Mouse (Mus musculus) heart, embryonic 12.5 days (tissue): ENCODE measurements at regions not wholly inside any gene's neighbourhood (a gene's known extent, or its start where the extent isn't known, plus 50 kb on each side); places are given as distances from the start of the nearest gene placed in this dataset.

Experiments
- ATAC-seq: fragments of 200-750 bp; cut with Nextera tagmentation; 2 replicates; pipeline ENCODE4 v1.8.0; 2017; ENCODE audit warnings: moderate TSS enrichment, moderate library complexity; ENCODE audit not compliant: insufficient number of reproducible peaks, low FRiP score
- H3K27ac ChIP-seq: fragments of 300-500 bp; sonication (generic); 2 replicates; pipeline ENCODE4 v1.5.1; 2016; ENCODE audit warnings: mild to moderate bottlenecking, moderate library complexity; ENCODE audit not compliant: poor library complexity, severe bottlenecking
- H3K27me3 ChIP-seq: fragments of 300-500 bp; sonication (generic); replicated peaks from 2 replicates; pipeline ENCODE4 v1.6.1; 2016; ENCODE audit warnings: mild to moderate bottlenecking, moderate library complexity
- H3K36me3 ChIP-seq: fragments of 300-500 bp; sonication (generic); 2 replicates; pipeline ENCODE4 v1.6.1; 2016; ENCODE audit warnings: mild to moderate bottlenecking, moderate library complexity
- H3K4me1 ChIP-seq: fragments of 300-500 bp; sonication (generic); replicated peaks from 2 replicates; pipeline ENCODE4 v1.6.1; 2016; ENCODE audit warnings: mild to moderate bottlenecking
- H3K4me2 ChIP-seq: fragments of 300-500 bp; sonication (generic); 2 replicates; pipeline ENCODE4 v1.6.1; 2016; ENCODE audit warnings: mild to moderate bottlenecking, moderate library complexity
- H3K4me3 ChIP-seq: fragments of 300-500 bp; sonication (generic); 2 replicates; pipeline ENCODE4 v1.5.1; 2016; ENCODE audit warnings: mild to moderate bottlenecking
- H3K9ac ChIP-seq: fragments of 300-500 bp; sonication (generic); 2 replicates; pipeline ENCODE4 v1.6.1; 2016; ENCODE audit warnings: mild to moderate bottlenecking, moderate library complexity
- H3K9me3 ChIP-seq: fragments of 300-500 bp; sonication (generic); replicated peaks from 2 replicates; pipeline ENCODE4 v1.6.1; 2016; ENCODE audit warnings: mild to moderate bottlenecking, moderate library complexity
- WGBS: fragments of 180-500 bp; shearing (Covaris S2); methylation state at CpG from one replicate; pipeline ENCODE4 v1.1.7; 2016; 5-methylcytosine and 5-hydroxymethylcytosine counted together

GRCm38 (mm10) chr9:25024486-25024885 lies 64.7 kb upstream of the Gm10181 start:
- no peak overlapping the region for H3K9ac ChIP-seq
- no peak for ATAC-seq

GRCm38 (mm10) chr9:25027581-25027980 lies 61.6 kb upstream of the Gm10181 start:
- H3K4me2 ChIP-seq: peak overlapping the region; percentile 34
- 5% methylated on average over 8 of the region's 8 CpGs for WGBS
- H3K4me3 ChIP-seq: no peak overlapping the region
- no peaks in the 10 kb centered on the region for H3K27me3 ChIP-seq
- no peak overlapping the region for H3K27ac ChIP-seq
- ATAC-seq: no peak
- H3K9ac ChIP-seq: no peak overlapping the region
- peaks cover 13% of the 10 kb centered on the region for H3K4me1 ChIP-seq
- no peaks in the 10 kb centered on the region for H3K9me3 ChIP-seq
- no peaks in the 10 kb centered on the region for H3K36me3 ChIP-seq

More at GRCm38 (mm10) chr9:25024486-25024885, 64.7 kb upstream of the Gm10181 start:
- Histone ChIP-seq H3K27me3 (no peaks in the 10 kb centered on the region), H3K27ac (no peak overlapping the region), H3K9me3 (no peaks in the 10 kb centered on the region), H3K36me3 (no peaks in the 10 kb centered on the region), H3K4me3 (no peak overlapping the region), H3K4me2 (no peak overlapping the region), H3K4me1 (peaks cover 21% of the 10 kb centered on the region)
- 70% methylated on average over 4 of the region's 4 CpGs for WGBS

GRCm38 (mm10) chr9:25028305-25028704 lies 60.9 kb upstream of the Gm10181 start:
- Histone ChIP-seq H3K4me1 (peaks cover 13% of the 10 kb centered on the region), H3K27ac (no peak overlapping the region), H3K9me3 (no peaks in the 10 kb centered on the region), H3K36me3 (no peaks in the 10 kb centered on the region), H3K9ac (no peak overlapping the region), H3K27me3 (no peaks in the 10 kb centered on the region), H3K4me3 (no peak overlapping the region), H3K4me2 (no peak overlapping the region)
- WGBS: 68% methylated on average over 6 of the region's 6 CpGs
- ATAC-seq: no peak

GRCm38 (mm10) chr9:25031466-25031865 lies 57.8 kb upstream of the Gm10181 start:
- Histone ChIP-seq H3K9me3 (no peaks in the 10 kb centered on the region), H3K4me2 (no peak overlapping the region), H3K9ac (no peak overlapping the region), H3K36me3 (no peaks in the 10 kb centered on the region), H3K4me3 (no peak overlapping the region), H3K4me1 (peaks cover 9% of the 10 kb centered on the region), H3K27ac (no peak overlapping the region), H3K27me3 (no peaks in the 10 kb centered on the region)
- WGBS: 83% methylated on average over 6 of the region's 6 CpGs
- no peak for ATAC-seq
